8 mouse cellular contexts compared by ENCODE assay signal in the genomic region with DNA sequence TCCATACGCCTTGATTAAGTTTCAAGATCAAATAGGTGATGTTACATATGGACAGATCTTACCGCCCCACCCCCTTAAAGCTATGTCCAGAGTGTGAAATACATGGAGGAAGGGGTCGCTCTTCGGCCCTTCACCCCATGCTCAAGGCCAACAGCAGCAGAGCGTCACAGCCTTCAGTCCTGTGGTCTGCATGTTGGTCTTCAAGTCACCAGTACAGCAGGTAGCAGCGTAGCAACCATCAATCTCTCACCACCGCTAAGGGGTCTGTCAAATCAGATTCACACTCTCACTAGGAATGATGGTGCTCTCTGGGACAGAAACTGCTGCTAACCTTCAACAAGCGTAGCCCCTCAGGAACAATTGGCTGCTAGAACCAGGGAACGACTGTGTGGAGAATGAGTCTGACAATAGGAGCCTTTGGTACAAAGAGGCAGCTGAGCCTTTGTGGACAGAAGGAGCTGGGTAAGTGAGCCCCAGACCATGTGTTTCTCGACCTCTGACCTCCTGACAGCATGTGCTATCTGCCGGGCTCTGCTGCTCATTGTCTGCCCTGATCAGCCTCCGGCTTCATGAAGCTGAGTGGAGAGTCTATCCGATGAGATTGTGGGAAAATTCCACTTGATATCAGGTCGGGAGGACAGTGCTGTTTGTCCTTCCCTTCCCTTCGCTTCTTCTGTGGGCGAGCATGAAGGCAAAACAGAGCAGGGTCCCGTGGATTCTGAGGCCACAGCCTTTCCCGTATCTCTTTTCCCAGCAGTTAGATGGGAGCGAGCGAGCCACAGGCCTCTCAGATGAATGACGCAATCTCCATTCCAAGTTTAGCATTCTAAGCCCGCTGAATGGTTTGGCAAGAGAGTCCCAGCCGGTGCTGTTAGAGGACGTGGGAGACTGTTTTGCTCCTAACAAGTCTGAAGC. TPM values are rescaled to one million over a fixed set of nuclear protein-coding genes. Genes with fewer than 3 reads are reported as not detected.
DNase-seq lines count a peak whose midpoint lies in the region; ATAC-seq and TF ChIP-seq lines count a peak whose summit lies in the region.

No protein-coding gene starts in this region.

- H3K27me3 ChIP-seq in forebrain, embryonic 16.5 days (replicated peaks; ENCODE audit: control insufficient read depth, insufficient read depth, low read length): no peaks in the 10 kb centered on the region
- H3K27me3 ChIP-seq in heart, postnatal 0 days (ENCODE audit: control insufficient read depth, insufficient read depth, low read length): no peaks in the 10 kb centered on the region
- no peaks in the 10 kb centered on the region for H3K27me3 ChIP-seq in midbrain, embryonic 13.5 days

- peaks cover 3% of the 10 kb centered on the region; the same call in 1 of the 2 replicates for H3K4me1 ChIP-seq in forebrain, embryonic 16.5 days (replicated peaks; ENCODE audit: control insufficient read depth, insufficient read depth, low read length)
- peaks cover 15% of the 10 kb centered on the region for H3K4me1 ChIP-seq in heart, postnatal 0 days (ENCODE audit: control insufficient read depth, insufficient read depth)
- H3K4me1 ChIP-seq in midbrain, embryonic 13.5 days (replicated peaks): peaks cover 10% of the 10 kb centered on the region

- WGBS in forebrain, embryonic 16.5 days: 54% methylated on average over 24 of the region's 24 CpGs
- WGBS in heart, postnatal 0 days: 31% methylated on average over 24 of the region's 24 CpGs
- 24% methylated on average over 24 of the region's 24 CpGs for WGBS in midbrain, embryonic 13.5 days

- H3K36me3 ChIP-seq in forebrain, embryonic 16.5 days (ENCODE audit: control insufficient read depth, insufficient read depth): no peaks in the 10 kb centered on the region
- H3K36me3 ChIP-seq in heart, postnatal 0 days (replicated peaks; ENCODE audit: control insufficient read depth, insufficient read depth, low read length): no peaks in the 10 kb centered on the region
- H3K36me3 ChIP-seq in midbrain, embryonic 13.5 days: no peaks in the 10 kb centered on the region

- no peak for TF ChIP-seq EP300 in heart, postnatal 0 days (IDR thresholded peaks at IDR 0.05; ENCODE audit: low read depth)

- H3K4me3 ChIP-seq in forebrain, embryonic 16.5 days (replicated peaks; ENCODE audit: low read length): no peak overlapping the region
- no peak overlapping the region for H3K4me3 ChIP-seq in heart, postnatal 0 days (ENCODE audit: low read depth, low read length)
- no peak overlapping the region for H3K4me3 ChIP-seq in midbrain, embryonic 13.5 days (replicated peaks)

- peak; percentile 19 for DNase-seq in kidney, postnatal 10 days
- DNase-seq in kidney, adult 18-20 months: no peak
- peak; percentile 83 for DNase-seq in heart, postnatal 0 days (ENCODE audit: low spot score)
- peak; percentile 65 to 96 for DNase-seq in left cerebral cortex, postnatal 25 days (ENCODE audit: low spot score in 2 of 2)
- DNase-seq in adrenal gland, adult 18-20 months (ENCODE audit: low spot score in 2 of 2): no peak

- TF ChIP-seq CTCF in heart, postnatal 0 days (IDR thresholded peaks at IDR 0.05; ENCODE audit: low read depth): no peak

- H3K9ac ChIP-seq in forebrain, embryonic 16.5 days (replicated peaks; ENCODE audit: low read depth, low read length): no peak overlapping the region
- peak overlapping the region; percentile 5; the same call in 1 of the 2 replicates for H3K9ac ChIP-seq in heart, postnatal 0 days (replicated peaks; ENCODE audit: low read depth, low read length)
- H3K9ac ChIP-seq in midbrain, embryonic 13.5 days (replicated peaks): no peak overlapping the region

- intact Hi-C loops in left cerebral cortex, postnatal 25 days (cut with DNase I): loop anchor here (5.0 kb wide), 2 partner anchors 49 to 114 kb away; a partner anchor contains a TSS

- ATAC-seq in forebrain, embryonic 16.5 days: peak; percentile 57; the same call in 1 of the 2 replicates
- peak; percentile 88 for ATAC-seq in heart, postnatal 0 days (ENCODE audit: insufficient read depth, low read depth)
- ATAC-seq in midbrain, embryonic 13.5 days: peak; percentile 82
- ATAC-seq in inflammation-experienced regulatory T-cells, adult 6 months: no peak

- no peak overlapping the region for H3K4me2 ChIP-seq in forebrain, embryonic 16.5 days (ENCODE audit: low read length)
- H3K4me2 ChIP-seq in heart, postnatal 0 days (ENCODE audit: low read depth, low read length): peak overlapping the region; percentile 42
- H3K4me2 ChIP-seq in midbrain, embryonic 13.5 days (replicated peaks): 0 out of 2 replicates have a peak overlapping the region, but pooled peaks have one; percentile 0

- H3K27ac ChIP-seq in forebrain, embryonic 16.5 days (ENCODE audit: low read length): no peak overlapping the region
- H3K27ac ChIP-seq in heart, postnatal 0 days (ENCODE audit: low read depth): peak overlapping the region; percentile 64
- H3K27ac ChIP-seq in midbrain, embryonic 13.5 days: peak overlapping the region; percentile 59

- no peaks in the 10 kb centered on the region for H3K9me3 ChIP-seq in forebrain, embryonic 16.5 days (ENCODE audit: control insufficient read depth, low read length)
- H3K9me3 ChIP-seq in heart, postnatal 0 days (replicated peaks; ENCODE audit: control insufficient read depth, low read length): no peaks in the 10 kb centered on the region
- H3K9me3 ChIP-seq in midbrain, embryonic 13.5 days: no peaks in the 10 kb centered on the region

RNA-seq across cellular contexts. Expression of a gene that starts 47.1 kb away (rescaled TPM):
- polyA plus RNA-seq in forebrain, embryonic 16.5 days (2015; fragmentation: Nextera tagmentation; extraction: Ambion mirVana): 9.5 and 10.5 TPM in 2 replicates
- 15.4 and 18.2 TPM in 2 replicates for total RNA-seq in heart, postnatal 0 days (2014; rRNA removed; ENCODE audit: low replicate concordance)
- 2.0 and 2.1 TPM in 2 replicates for polyA plus RNA-seq in heart, postnatal 0 days (2015; fragmentation: Nextera tagmentation; extraction: Ambion mirVana)
- 10 to 100 TPM; 13.5 to 21.0 TPM for total RNA-seq in left cerebral cortex, postnatal 25 days (2021)
- 7.1 and 8.3 TPM in 2 replicates for polyA plus RNA-seq in midbrain, embryonic 13.5 days (2015; fragmentation: Nextera tagmentation; extraction: Ambion mirVana)
- under 1 TPM; 0.32 to 0.65 (median 0.47) TPM for polyA plus RNA-seq in inflammation-experienced regulatory T-cells, adult 6 months (2017; shearing (Covaris generic))
- 10 to 100 TPM; 21.3 to 42.4 TPM for total RNA-seq in adrenal gland, adult 18-20 months (2021)

Comparison
In these comparisons a context has a peak if more than half of its experiments do, and no peak if none do; other contexts are left out.
1. DNase-seq: peak in kidney, postnatal 10 days (single experiment), heart, postnatal 0 days (single experiment) and left cerebral cortex, postnatal 25 days (2 of 2); none in kidney, adult 18-20 months (single experiment) and adrenal gland, adult 18-20 months (0 of 2).